Mouse (Mus musculus): ENCODE data around the gene Vmac.

GRCm38 (mm10) chr17:56682880-56683279 lies 34.9 kb downstream of the Vmac start:
- no peak for TF ChIP-seq CTCF (IDR thresholded peaks at IDR 0.05)
- TF ChIP-seq EP300 (IDR thresholded peaks at IDR 0.05), result no peak

Measured in lung, postnatal 0 days (tissue).